Mouse (Mus musculus): Measurements from ENCODE around the gene Rft1. TPM values are rescaled to one million over a fixed set of nuclear protein-coding genes. Genes with fewer than 3 reads are reported as not detected.

Gene Rft1
- polyA plus RNA-seq, 1 experiment from 2014 or later, result 18.6 TPM

DNA sequence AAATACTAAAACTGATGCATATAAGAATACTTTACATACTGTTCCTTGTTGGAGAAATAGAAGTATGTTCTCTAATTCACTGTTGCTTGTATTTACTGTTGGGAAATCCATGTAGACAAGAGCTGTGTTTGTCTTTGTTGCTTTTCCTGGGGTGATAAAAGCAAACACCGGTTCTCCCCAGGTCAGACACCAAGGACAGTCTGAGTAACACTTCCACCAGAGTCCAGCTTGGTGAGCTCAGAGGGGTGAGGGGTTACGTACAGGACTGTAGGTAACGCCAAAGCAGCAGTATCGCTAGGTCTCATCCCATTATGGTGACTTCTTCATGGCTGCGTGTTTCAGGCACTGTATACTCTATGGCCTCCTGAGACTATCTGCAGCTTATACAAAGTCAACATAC lies 80.5 kb downstream of the Rft1 start:
- WGBS, result 95% methylated on average over 5 of the region's 5 CpGs
- no peak overlapping the region for H3K4me2 ChIP-seq (replicated peaks)
- no peaks in the 10 kb centered on the region for H3K36me3 ChIP-seq
- H3K27ac ChIP-seq (replicated peaks), result no peak overlapping the region
- no peaks in the 10 kb centered on the region for H3K9me3 ChIP-seq (replicated peaks)
- H3K4me3 ChIP-seq (replicated peaks), result no peak overlapping the region
- no peaks in the 10 kb centered on the region for H3K27me3 ChIP-seq
- no peak overlapping the region for H3K9ac ChIP-seq
- no peaks in the 10 kb centered on the region for H3K4me1 ChIP-seq
- ATAC-seq (ENCODE audit: insufficient number of reproducible peaks, low FRiP score, low TSS enrichment, low read depth), result no peak

DNA sequence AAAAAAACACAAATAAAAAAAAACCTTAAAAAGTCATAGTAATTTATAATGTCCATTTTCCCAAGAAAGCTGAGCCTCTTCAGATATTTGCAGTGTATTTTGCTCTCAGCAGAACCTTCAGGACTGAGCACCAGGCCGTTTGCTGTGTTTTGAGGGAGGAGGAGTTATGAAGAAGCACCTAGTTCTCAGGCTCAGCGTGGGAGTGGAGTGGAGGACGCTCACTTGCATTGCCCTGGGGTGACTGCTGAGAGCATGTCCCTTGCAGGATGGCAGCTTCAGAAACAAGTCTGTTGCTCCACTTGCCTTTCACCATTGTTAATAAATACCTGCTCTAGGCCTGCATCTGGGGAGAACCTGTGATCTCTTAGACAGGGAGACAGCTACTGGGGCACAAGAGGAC lies 81.7 kb downstream of the Rft1 start:
- no peak overlapping the region for H3K4me3 ChIP-seq (replicated peaks)
- no peak overlapping the region for H3K4me2 ChIP-seq (replicated peaks)
- H3K27ac ChIP-seq (replicated peaks), result no peak overlapping the region
- H3K9me3 ChIP-seq (replicated peaks), result no peaks in the 10 kb centered on the region
- H3K4me1 ChIP-seq, result no peaks in the 10 kb centered on the region
- no peaks in the 10 kb centered on the region for H3K36me3 ChIP-seq
- H3K9ac ChIP-seq, result no peak overlapping the region
- WGBS, result 60% methylated on average over 3 of the region's 3 CpGs
- no peaks in the 10 kb centered on the region for H3K27me3 ChIP-seq
- ATAC-seq (ENCODE audit: insufficient number of reproducible peaks, low FRiP score, low TSS enrichment, low read depth), result no peak

DNA sequence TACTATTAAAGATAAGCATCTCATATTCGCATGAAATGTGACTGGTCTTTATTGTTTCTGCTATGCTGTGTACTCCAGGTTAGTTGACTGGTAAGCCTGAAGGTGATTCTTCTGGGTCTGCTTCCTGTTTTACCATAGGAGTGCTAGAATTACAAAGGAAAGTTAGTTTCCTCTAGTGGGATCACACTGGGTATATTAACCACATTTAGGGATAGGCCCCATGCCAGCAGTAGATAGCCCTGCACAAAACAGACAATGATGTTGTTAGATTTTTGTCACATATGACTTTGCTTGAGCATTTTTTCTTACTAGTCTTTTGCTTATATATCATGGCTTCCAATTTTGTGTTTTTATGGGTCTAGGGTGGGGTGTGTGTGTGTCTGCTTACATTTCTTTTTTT lies 82.3 kb downstream of the Rft1 start:
- no peaks in the 10 kb centered on the region for H3K27me3 ChIP-seq

More for the DNA sequence above, 82.3 kb downstream of the Rft1 start:
- no peaks in the 10 kb centered on the region for H3K36me3 ChIP-seq
- 64% methylated on average over 1 of the region's 1 CpGs for WGBS
- no peak overlapping the region for H3K9ac ChIP-seq
- H3K4me1 ChIP-seq, result no peaks in the 10 kb centered on the region
- H3K9me3 ChIP-seq (replicated peaks), result no peaks in the 10 kb centered on the region
- ATAC-seq (ENCODE audit: insufficient number of reproducible peaks, low FRiP score, low TSS enrichment, low read depth), result no peak
- H3K27ac ChIP-seq (replicated peaks), result no peak overlapping the region
- H3K4me2 ChIP-seq (replicated peaks), result no peak overlapping the region
- no peak overlapping the region for H3K4me3 ChIP-seq (replicated peaks)

Other genes starting within 250 kb of the Rft1 start
- gene Dcp1a, start 174.8 kb upstream of the Rft1 start, polyA plus RNA-seq (2015; fragmentation: Nextera tagmentation; extraction: Ambion mirVana), result 23.3 and 25.7 TPM in 2 replicates
- 4.1 and 4.2 TPM in 2 replicates for gene Cacna1d, start 162.9 kb upstream of the Rft1 start, polyA plus RNA-seq (2015; fragmentation: Nextera tagmentation; extraction: Ambion mirVana)
- 197 and 204 TPM in 2 replicates for gene Tkt, start 106.0 kb upstream of the Rft1 start, polyA plus RNA-seq (2015; fragmentation: Nextera tagmentation; extraction: Ambion mirVana)
- 56.1 and 63.5 TPM in 2 replicates for gene Prkcd, start 28.1 kb upstream of the Rft1 start, polyA plus RNA-seq (2015; fragmentation: Nextera tagmentation; extraction: Ambion mirVana)
- 13.4 and 16.0 TPM in 2 replicates for gene Sfmbt1, start 60.5 kb downstream of the Rft1 start, polyA plus RNA-seq (2015; fragmentation: Nextera tagmentation; extraction: Ambion mirVana)
- 27.0 and 29.1 TPM in 2 replicates for gene Tmem110, start 171.2 kb downstream of the Rft1 start, polyA plus RNA-seq (2015; fragmentation: Nextera tagmentation; extraction: Ambion mirVana)
- gene Mustn1, start 224.8 kb downstream of the Rft1 start, polyA plus RNA-seq (2015; fragmentation: Nextera tagmentation; extraction: Ambion mirVana), result 20.0 and 29.0 TPM in 2 replicates
- gene Itih4, start 232.1 kb downstream of the Rft1 start, polyA plus RNA-seq (2015; fragmentation: Nextera tagmentation; extraction: Ambion mirVana), result not detected in 2 replicates